Mouse (Mus musculus) E14TG2a.4 (cell line): Measurements from ENCODE around the gene Rapgef6.

Experiments used
- CTCF ChIP-seq: conservative IDR thresholded peaks from 2 replicates; pipeline ENCODE4 v1.5.1; 2014; ENCODE audit warnings: low read length
- NANOG ChIP-seq: IDR thresholded peaks from 2 replicates; pipeline ENCODE4 v1.6.1; 2014; ENCODE audit warnings: borderline replicate concordance, low read length, mixed read lengths

DNA sequence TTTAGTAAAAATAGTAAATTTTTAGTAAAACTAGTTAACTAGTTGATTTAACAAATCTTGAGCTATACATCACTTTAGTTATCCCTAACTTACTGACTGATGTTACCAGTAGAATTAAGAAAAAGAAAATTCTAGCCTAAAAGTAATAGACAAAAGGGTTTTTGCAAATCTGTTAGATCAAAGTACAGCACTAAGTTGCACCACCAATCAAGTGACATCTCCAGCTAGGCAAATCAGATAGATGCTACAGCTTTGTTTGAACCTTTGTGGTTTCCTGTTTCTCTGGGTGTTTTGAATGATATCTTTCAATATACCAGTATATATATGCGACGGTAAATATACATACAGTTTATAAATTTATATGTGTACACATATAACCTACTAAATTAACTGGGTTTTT lies 99.1 kb downstream of the Rapgef6 start:
- TF ChIP-seq CTCF (no peak), NANOG (no peak)
